Mouse (Mus musculus) testis, adult 2 months (tissue): Measurements from ENCODE around the gene Tbc1d23. TPM values are rescaled to one million over a fixed set of nuclear protein-coding genes. Genes with fewer than 3 reads are reported as not detected.
"Not testable (repeated sequence)": the region's sequence is repeated elsewhere in the genome, so short reads cannot be mapped to it uniquely, and the experiment has no call there.

Experiments used
- H3K27ac ChIP-seq: fragments of 200-500 bp; 2 replicates; pipeline ENCODE4 v1.5.1; 2012; ENCODE audit warnings: low read depth, low read length; ENCODE audit not compliant: control insufficient read depth, insufficient read depth
- H3K27me3 ChIP-seq: fragments of 200-500 bp; 2 replicates; pipeline ENCODE4 v1.6.1; 2012; ENCODE audit warnings: mild to moderate bottlenecking, low read length, moderate library complexity; ENCODE audit not compliant: control insufficient read depth, insufficient read depth
- H3K36me3 ChIP-seq: fragments of 200-500 bp; 2 replicates; pipeline ENCODE4 v1.6.1; 2012; ENCODE audit warnings: mild to moderate bottlenecking, low read length; ENCODE audit not compliant: control insufficient read depth, insufficient read depth
- H3K4me1 ChIP-seq: fragments of 200-500 bp; 2 replicates; pipeline ENCODE4 v1.6.1; 2012; ENCODE audit warnings: low read length; ENCODE audit not compliant: control insufficient read depth, insufficient read depth
- H3K4me3 ChIP-seq: fragments of 200-500 bp; 2 replicates; pipeline ENCODE4 v1.5.1; 2012; ENCODE audit warnings: low read depth, mild to moderate bottlenecking, low read length, moderate library complexity, mixed read lengths; ENCODE audit not compliant: control insufficient read depth
- CTCF ChIP-seq: fragments of 200-500 bp; IDR thresholded peaks from 2 replicates; pipeline ENCODE4 v1.5.1; 2012; ENCODE audit warnings: low read depth, mild to moderate bottlenecking, inconsistent platforms, low read length, moderate library complexity; ENCODE audit not compliant: control insufficient read depth, insufficient read depth, insufficient replicate concordance
- POLR2A ChIP-seq: fragments of 200-500 bp; IDR thresholded peaks from 2 replicates; pipeline ENCODE4 v1.6.1; 2012; ENCODE audit warnings: low read depth, mild to moderate bottlenecking, inconsistent platforms, low read length, moderate library complexity; ENCODE audit not compliant: control insufficient read depth
- polyA plus RNA-seq: library from polyadenylated mRNA; depleted of rRNA; stranded (reverse); fragments of >200 nt; gene quantifications from 2 replicates; pipeline ENCODE4 v1.2.3, GENCODE M21; 2012

The Tbc1d23 gene
- polyA plus RNA-seq, 1 experiment, result 28.0 TPM

- no peaks in the 10 kb centered on the region for H3K27me3 ChIP-seq
- no peaks in the 10 kb centered on the region; the same call in 1 of the 2 replicates for H3K4me1 ChIP-seq
- TF ChIP-seq CTCF (no peak), POLR2A (no peak)
- H3K4me3 ChIP-seq, result no peak overlapping the region
- H3K27ac ChIP-seq, result no peak overlapping the region
- no peaks in the 10 kb centered on the region for H3K36me3 ChIP-seq
These were observed 12.0 kb upstream of the Tbc1d23 start for GRCm38 (mm10) chr16:57243205-57243857.

- no peak for TF ChIP-seq CTCF
- TF ChIP-seq POLR2A, result no peak
- Histone ChIP-seq H3K4me3 (no peak overlapping the region), H3K27ac (no peak overlapping the region), H3K27me3 (no peaks in the 10 kb centered on the region), H3K4me1 (no peaks in the 10 kb centered on the region; the same call in 1 of the 2 replicates), H3K36me3 (no peaks in the 10 kb centered on the region)
These were observed 11.5 kb upstream of the Tbc1d23 start for GRCm38 (mm10) chr16:57242857-57243204.

DNA sequence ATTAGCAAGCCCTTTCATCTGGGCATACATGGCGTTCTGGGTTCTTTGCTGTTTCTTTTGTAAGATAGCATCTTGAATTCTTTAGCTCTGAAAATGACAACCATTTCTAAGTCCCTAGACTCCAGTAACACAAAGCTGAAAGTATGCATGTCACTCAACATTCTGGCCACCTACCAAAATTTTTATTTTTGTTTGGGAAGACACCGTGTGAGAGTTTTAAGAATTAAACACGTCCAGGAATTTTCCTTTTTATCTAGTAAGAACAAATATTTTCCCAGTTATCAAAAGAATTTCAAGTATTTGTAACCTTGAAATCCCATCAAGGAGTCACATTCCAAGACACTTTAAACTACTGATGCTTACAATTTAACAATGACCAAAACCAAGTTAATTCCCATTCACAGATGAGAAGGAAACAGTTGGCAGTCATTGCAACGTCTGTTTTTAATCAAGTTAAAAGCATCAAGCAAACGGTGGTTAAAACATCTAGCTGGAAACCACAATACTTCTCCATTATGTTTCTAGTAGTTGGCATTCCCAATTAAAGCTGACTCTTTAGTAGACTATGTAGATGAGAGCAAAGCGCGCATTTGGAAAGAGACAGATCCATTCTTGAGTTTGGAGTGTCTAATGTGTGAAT is 4.7 kb upstream of the Tbc1d23 start:
- no peaks in the 10 kb centered on the region for H3K36me3 ChIP-seq
- no peak overlapping the region for H3K4me3 ChIP-seq
- no peak overlapping the region for H3K27ac ChIP-seq
- TF ChIP-seq POLR2A (no peak), CTCF (no peak)
- H3K4me1 ChIP-seq, result peaks cover under 1% of the 10 kb centered on the region; the same call in 1 of the 2 replicates
- H3K27me3 ChIP-seq, result no peaks in the 10 kb centered on the region

DNA sequence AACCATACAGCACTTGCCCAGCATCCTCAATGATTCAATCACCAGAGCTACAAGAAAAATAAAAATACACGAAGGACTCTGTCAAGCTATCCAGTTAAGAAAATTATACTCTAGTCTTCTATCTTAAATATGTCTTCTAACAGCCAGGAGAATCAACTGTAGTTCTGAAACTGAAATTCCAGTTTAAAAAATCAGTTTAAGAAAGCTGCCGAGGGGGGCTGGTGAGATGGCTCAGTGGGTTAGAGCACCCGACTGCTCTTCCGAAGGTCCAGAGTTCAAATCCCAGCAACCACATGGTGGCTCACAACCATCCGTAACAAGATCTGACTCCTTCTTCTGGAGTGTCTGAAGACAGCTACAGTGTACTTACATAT is 620 bp upstream of the Tbc1d23 start:
- not testable (repeated sequence) for H3K4me3 ChIP-seq, H3K27me3 ChIP-seq, H3K36me3 ChIP-seq, H3K27ac ChIP-seq, H3K4me1 ChIP-seq

- no peak for TF ChIP-seq POLR2A
These were observed 4.9 kb downstream of the Tbc1d23 start for GRCm38 (mm10) chr16:57226444-57226843.

GRCm38 (mm10) chr16:57220361-57220760 is 10.9 kb downstream of the Tbc1d23 start:
- no peak overlapping the region for H3K4me3 ChIP-seq
- no peak for TF ChIP-seq POLR2A
- no peak for TF ChIP-seq CTCF
- no peaks in the 10 kb centered on the region; the same call in 1 of the 2 replicates for H3K36me3 ChIP-seq
- H3K4me1 ChIP-seq, result no peaks in the 10 kb centered on the region
- H3K27ac ChIP-seq, result no peak overlapping the region
- H3K27me3 ChIP-seq, result no peaks in the 10 kb centered on the region

More at GRCm38 (mm10) chr16:57226444-57226843, 4.9 kb downstream of the Tbc1d23 start:
- H3K4me1 ChIP-seq, result peaks cover 5% of the 10 kb centered on the region
- no peaks in the 10 kb centered on the region for H3K36me3 ChIP-seq
- H3K27ac ChIP-seq, result no peak overlapping the region
- no peaks in the 10 kb centered on the region for H3K27me3 ChIP-seq
- no peak overlapping the region for H3K4me3 ChIP-seq

DNA sequence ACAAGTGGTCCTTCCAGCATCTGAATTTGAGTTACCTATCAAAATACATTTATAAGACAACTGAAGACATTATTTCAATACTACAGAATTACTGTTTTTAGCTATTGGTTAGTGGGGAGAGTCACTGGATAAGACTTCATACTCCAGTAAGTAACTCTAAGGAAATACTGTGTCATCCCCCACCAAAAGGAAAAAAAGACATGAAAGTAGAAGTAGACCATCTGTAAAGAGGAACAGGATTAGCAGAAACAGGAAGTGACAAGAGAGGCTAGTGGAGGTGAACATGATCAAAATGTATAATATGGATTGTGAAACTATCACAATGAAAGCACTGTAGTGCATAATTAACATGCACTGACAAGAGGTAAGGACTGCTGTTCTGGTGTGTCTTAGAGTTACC is 15.3 kb downstream of the Tbc1d23 start:
- TF ChIP-seq CTCF (no peak), POLR2A (no peak)
- Histone ChIP-seq H3K27me3 (no peaks in the 10 kb centered on the region), H3K4me3 (no peak overlapping the region), H3K27ac (no peak overlapping the region), H3K36me3 (no peaks in the 10 kb centered on the region; the same call in 1 of the 2 replicates), H3K4me1 (no peaks in the 10 kb centered on the region)
